Mouse (Mus musculus): Measurements from ENCODE around the gene Clmn.
"Not testable (repeated sequence)": the region's sequence is repeated elsewhere in the genome, so short reads cannot be mapped to it uniquely, and the experiment has no call there.

The Clmn gene

DNA sequence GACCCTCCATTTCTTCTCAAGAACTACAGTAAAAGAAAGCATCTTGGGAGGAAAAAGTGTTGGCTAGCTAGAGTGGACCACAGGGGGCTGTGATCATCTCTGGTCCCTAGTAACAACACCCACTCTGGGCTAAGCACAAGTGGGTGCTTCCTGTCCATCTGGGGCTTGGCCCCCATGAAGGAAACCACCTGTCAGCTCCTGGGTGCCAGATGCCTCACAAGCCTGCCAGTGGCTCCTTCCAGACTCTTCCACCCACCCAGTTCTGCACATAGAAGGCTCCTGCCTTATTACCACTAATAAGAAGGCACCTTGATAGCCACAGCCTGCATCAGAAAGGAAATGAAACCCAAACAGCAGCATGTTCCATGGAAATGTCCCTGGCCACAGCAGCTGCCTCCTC, 26.4 kb downstream of the Clmn start:
- no peak for DNase-seq (ENCODE audit: low read depth, low spot score)

DNA sequence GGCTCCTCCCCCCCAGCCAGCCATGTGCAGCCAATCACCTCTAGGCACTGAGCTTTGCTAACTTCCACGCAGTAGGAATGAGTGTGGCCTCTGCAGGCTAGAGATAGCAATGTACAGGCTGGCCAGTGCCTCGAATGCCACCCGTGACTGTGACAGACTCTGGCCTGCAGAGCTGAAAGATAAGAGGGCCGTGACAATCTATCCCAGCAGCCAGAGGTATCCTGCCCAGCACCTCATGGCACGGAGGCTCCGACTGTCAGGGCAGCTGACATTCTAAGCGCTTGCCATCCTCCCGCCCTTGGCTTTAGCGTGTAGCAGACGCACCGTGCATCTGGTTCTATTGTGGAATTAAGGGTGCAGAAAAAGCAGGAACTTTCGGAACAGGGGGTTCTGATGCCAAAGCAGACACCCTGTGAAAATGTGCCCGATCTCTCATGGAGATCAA, 26.9 kb downstream of the Clmn start:
- no peak for DNase-seq (ENCODE audit: low read depth, low spot score)

GRCm38 (mm10) chr12:104837111-104837837, 27.6 kb downstream of the Clmn start:
- no peak for DNase-seq (ENCODE audit: low read depth, low spot score)

DNA sequence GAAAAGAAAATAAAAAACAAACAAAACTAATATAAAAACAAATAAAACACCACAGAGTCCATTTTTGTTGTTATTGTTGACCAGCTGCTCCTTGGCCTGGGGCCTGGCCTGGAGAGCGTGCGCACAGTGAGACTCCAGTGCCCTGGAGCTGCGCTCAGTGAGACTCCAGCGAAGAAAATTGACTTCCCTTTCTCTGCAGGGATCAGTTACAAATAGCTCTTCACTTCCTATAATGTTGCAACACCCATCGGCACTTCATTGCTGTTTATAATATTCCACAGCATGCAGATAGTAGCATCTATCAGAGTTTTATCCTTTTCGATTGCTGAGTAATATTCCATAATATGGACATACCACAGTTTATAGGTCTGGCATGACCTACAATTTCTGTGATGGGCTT, 28.6 kb downstream of the Clmn start:
- DNase-seq (ENCODE audit: low read depth, low spot score) = no peak

DNA sequence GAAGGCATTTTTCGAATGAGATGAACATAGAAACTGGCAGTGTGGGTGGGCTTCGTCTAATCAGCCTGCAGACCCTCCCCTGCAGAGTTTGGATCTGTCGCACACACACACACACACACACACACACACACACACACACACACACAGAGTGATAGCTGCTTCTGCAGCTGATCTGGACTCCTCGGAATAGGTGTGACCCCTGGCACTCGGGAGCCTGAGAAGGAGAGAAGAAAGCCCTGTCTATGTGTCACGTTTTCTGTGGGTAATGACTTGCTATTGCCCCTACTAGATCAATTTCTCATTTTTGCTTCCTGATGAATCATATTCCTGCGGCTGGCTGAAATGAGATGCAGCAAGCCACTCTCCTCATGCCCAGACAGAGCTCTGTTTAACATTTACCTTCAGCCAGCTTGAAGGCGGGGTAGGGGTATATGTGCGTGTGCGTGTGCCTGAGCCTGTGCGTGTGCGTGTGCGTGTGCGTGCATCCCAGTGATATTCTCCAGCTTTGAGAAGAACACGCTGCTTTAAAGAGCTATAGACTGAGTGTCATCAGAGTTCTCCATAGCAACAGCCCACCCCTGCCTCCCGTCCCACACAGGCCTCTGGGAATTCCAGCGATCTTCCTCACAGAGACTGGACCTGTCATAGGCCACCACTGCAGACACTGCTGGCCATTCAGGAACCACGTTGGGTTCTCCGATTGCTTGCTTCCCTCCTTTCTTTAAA, 29.3 kb downstream of the Clmn start:
- DNase-seq (ENCODE audit: low read depth, low spot score) = no peak

- DNase-seq (ENCODE audit: low read depth, low spot score) = no peak
These were observed 30.1 kb downstream of the Clmn start for GRCm38 (mm10) chr12:104834772-104835171.

DNA sequence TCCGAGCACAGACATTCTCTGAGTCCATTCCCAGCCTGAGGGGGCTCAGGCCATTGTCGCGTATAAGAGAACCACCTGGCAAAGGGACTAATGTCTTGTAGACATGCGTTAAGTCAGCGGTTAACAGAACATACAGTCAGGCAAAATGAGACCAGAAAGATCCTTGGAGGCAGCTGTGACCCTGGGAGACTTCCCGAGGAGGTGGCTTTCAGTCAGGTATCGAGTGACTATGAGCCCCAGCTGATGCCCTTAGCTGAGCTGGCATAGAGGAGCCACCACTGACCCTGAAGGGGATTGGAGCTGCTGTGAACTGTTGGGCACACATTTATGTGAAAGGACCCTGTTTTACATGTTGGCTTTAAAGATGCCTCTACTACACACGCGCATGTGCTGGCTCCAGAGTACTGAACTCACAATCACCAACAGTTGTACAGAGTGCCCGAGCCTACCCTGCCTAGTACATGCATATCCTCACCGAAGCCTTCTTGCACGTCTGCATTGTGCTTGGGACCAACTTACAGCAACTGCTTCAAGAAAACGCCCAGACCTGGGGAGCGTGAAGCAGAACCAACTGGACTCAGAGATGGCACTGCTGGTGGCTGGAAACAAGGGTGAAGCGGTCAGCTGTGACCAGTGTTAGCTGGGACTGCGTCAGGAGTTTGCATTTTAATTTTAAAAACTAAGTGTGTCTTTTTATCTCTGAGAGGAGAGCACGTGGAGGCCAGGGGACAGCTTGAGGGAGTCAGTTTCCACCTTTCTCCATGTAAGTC, 34.0 kb downstream of the Clmn start:
- DNase-seq (ENCODE audit: low read depth, low spot score) = no peak

DNA sequence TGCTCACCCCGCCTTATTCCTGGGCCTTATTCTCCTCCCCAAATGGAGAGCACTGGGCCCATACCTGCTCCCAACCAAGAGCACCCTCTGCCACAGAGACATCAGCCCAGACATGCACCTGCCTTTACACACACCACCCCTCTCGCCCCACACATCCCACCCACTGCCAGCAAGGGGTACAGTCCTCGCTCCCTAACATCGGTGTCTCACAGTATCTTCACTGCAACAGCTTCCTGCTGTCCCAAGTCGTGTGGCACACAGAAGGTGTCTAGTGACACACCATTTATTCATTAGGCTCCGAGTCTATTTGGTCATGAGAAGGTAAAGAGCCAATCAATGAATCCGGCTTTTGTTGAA, 34.6 kb downstream of the Clmn start:
- DNase-seq (ENCODE audit: low read depth, low spot score) = no peak

GRCm38 (mm10) chr12:104829596-104830282, 35.1 kb downstream of the Clmn start:
- DNase-seq (ENCODE audit: low read depth, low spot score) = no peak

GRCm38 (mm10) chr12:104828986-104829385, 35.9 kb downstream of the Clmn start:
- DNase-seq (ENCODE audit: low read depth, low spot score) = not testable (repeated sequence)

DNA sequence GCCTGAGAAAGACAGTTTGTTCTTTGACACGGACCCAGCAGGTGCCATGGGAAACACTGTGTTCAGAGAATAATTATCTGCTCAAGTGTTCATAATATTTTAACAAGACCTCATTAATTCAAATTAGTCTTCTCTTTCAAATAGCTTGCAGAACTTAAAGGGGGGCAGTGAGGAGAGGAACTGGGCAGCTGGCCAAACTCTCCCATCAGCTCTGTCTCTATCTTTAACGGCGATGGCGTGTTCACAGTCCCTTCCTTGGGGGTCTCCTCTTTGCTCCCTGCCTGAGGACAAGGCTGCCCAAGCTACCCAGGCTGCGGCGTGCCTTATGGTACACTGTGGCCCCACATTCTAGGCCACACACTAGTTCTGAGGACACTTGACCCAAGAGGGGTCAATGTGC, 37.2 kb downstream of the Clmn start:
- no peak for DNase-seq (ENCODE audit: low read depth, low spot score)

GRCm38 (mm10) chr12:104824907-104825267, 40.0 kb downstream of the Clmn start:
- no peak for DNase-seq (ENCODE audit: low read depth, low spot score)

DNA sequence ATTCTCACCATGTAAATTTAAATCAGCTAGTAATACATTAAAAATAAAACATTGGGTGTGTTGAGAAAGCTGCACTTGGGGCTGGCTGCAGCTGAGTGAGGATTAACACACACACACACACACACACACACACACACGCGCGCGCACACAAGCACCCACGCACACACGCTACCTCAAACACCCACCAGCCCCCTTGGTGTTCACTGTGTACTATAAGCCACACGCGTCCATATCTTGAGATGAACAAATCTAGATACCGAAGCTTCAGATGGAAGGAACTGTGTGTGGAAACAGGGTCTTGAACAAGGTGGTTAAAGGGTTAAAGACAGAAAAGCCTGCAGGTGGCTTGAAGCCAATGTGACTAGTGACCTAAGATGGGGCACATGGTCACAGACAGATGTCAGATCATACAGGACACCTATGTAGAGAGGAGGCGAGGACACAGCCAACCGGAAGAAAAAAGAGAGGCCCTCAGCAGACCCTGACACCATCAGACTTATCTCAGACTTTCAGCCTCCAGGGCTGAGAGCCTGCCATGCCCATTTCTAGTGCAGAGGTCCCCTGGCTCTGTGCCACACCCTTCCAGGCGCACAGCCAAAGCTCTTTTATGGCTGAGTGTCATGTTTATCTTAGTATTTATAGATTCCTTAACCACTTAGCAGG, 40.5 kb downstream of the Clmn start:
- DNase-seq (ENCODE audit: low read depth, low spot score) = no peak

- DNase-seq (ENCODE audit: low read depth, low spot score) = no peak
These were observed 41.2 kb downstream of the Clmn start for GRCm38 (mm10) chr12:104823722-104824121.

GRCm38 (mm10) chr12:104822838-104823599, 41.9 kb downstream of the Clmn start:
- no peak for DNase-seq (ENCODE audit: low read depth, low spot score)

GRCm38 (mm10) chr12:104822151-104822550, 42.7 kb downstream of the Clmn start:
- DNase-seq (ENCODE audit: low read depth, low spot score) = no peak

- DNase-seq (ENCODE audit: low read depth, low spot score) = no peak
These were observed 44.8 kb downstream of the Clmn start for GRCm38 (mm10) chr12:104820061-104820460.

- no peak for DNase-seq (ENCODE audit: low read depth, low spot score)
These were observed 45.8 kb downstream of the Clmn start for GRCm38 (mm10) chr12:104819050-104819449.

- DNase-seq (ENCODE audit: low read depth, low spot score) = no peak
These were observed 46.8 kb downstream of the Clmn start for GRCm38 (mm10) chr12:104818057-104818456.

- no peak for DNase-seq (ENCODE audit: low read depth, low spot score)
These were observed 47.6 kb downstream of the Clmn start for GRCm38 (mm10) chr12:104817172-104817866.

Measured in brain, embryonic 18.5 days (tissue).